Mouse (Mus musculus) liver, postnatal 0 days (tissue): ENCODE results near the gene H2-Q2.
"Not testable (repeated sequence)": the region's sequence is repeated elsewhere in the genome, so short reads cannot be mapped to it uniquely, and the experiment has no call there.

ENCODE experiments used
- CTCF ChIP-seq: sonication (generic); IDR thresholded peaks from 2 replicates; pipeline ENCODE4 v1.5.1; 2016; ENCODE audit warnings: antibody characterized with exemption, low read depth
- EP300 ChIP-seq: IDR thresholded peaks from 2 replicates; pipeline ENCODE4 v1.6.1; 2016; ENCODE audit warnings: antibody characterized with exemption, low read depth, mild to moderate bottlenecking

- not testable (repeated sequence) for TF ChIP-seq CTCF, EP300
These were observed 11.2 kb downstream of the H2-Q2 start for GRCm38 (mm10) chr17:35353275-35353674.
